Mouse (Mus musculus) heart, embryonic 15.5 days (tissue): ENCODE measurements around the gene Coro2b. TPM values are rescaled to one million over a fixed set of nuclear protein-coding genes. Genes with fewer than 3 reads are reported as not detected.
"Not testable (repeated sequence)": the region's sequence is repeated elsewhere in the genome, so short reads cannot be mapped to it uniquely, and the experiment has no call there.

Source experiments
- ATAC-seq: fragments of 200-750 bp; cut with Nextera tagmentation; replicated peaks from 2 replicates; pipeline ENCODE4 v1.8.0; 2017; ENCODE audit warnings: low read depth, moderate TSS enrichment; ENCODE audit not compliant: insufficient number of reproducible peaks, insufficient read depth, low FRiP score
- H3K27ac ChIP-seq: fragments of 300-500 bp; sonication (generic); 2 replicates; pipeline ENCODE4 v1.5.1; 2015; ENCODE audit warnings: mild to moderate bottlenecking, inconsistent platforms
- H3K27me3 ChIP-seq: fragments of 300-500 bp; sonication (generic); 2 replicates; pipeline ENCODE4 v1.6.1; 2015; ENCODE audit warnings: inconsistent platforms
- H3K36me3 ChIP-seq: fragments of 300-500 bp; sonication (generic); 2 replicates; pipeline ENCODE4 v1.6.1; 2015; ENCODE audit warnings: mild to moderate bottlenecking, inconsistent platforms
- H3K4me1 ChIP-seq: fragments of 300-500 bp; sonication (generic); replicated peaks from 2 replicates; pipeline ENCODE4 v1.6.1; 2015; ENCODE audit warnings: inconsistent platforms
- H3K4me2 ChIP-seq: fragments of 300-500 bp; sonication (generic); 2 replicates; pipeline ENCODE4 v1.6.1; 2015; ENCODE audit warnings: inconsistent platforms, mild to moderate bottlenecking, moderate library complexity
- H3K4me3 ChIP-seq: fragments of 300-500 bp; sonication (generic); 2 replicates; pipeline ENCODE4 v1.5.1; 2015; ENCODE audit warnings: mild to moderate bottlenecking, inconsistent platforms
- H3K9ac ChIP-seq: fragments of 300-500 bp; sonication (generic); 2 replicates; pipeline ENCODE4 v1.6.1; 2015; ENCODE audit warnings: mild to moderate bottlenecking, inconsistent platforms
- H3K9me3 ChIP-seq: fragments of 300-500 bp; sonication (generic); replicated peaks from 2 replicates; pipeline ENCODE4 v1.6.1; 2016; ENCODE audit warnings: inconsistent platforms
- WGBS: fragments of 180-500 bp; shearing (Covaris S2); methylation state at CpG from one replicate; pipeline ENCODE4 v1.1.7; 2015; ENCODE audit warnings: mixed read lengths; 5-methylcytosine and 5-hydroxymethylcytosine counted together
- polyA plus RNA-seq: library from polyadenylated mRNA; unstranded; fragments of >200 nt; fragmentation: Nextera tagmentation; extraction: Ambion mirVana; gene quantifications from 2 replicates; pipeline ENCODE4 v1.2.1, GENCODE M21; 2015

Gene Coro2b
- polyA plus RNA-seq, 1 experiment from 2014 or later: 5.7 TPM

DNA sequence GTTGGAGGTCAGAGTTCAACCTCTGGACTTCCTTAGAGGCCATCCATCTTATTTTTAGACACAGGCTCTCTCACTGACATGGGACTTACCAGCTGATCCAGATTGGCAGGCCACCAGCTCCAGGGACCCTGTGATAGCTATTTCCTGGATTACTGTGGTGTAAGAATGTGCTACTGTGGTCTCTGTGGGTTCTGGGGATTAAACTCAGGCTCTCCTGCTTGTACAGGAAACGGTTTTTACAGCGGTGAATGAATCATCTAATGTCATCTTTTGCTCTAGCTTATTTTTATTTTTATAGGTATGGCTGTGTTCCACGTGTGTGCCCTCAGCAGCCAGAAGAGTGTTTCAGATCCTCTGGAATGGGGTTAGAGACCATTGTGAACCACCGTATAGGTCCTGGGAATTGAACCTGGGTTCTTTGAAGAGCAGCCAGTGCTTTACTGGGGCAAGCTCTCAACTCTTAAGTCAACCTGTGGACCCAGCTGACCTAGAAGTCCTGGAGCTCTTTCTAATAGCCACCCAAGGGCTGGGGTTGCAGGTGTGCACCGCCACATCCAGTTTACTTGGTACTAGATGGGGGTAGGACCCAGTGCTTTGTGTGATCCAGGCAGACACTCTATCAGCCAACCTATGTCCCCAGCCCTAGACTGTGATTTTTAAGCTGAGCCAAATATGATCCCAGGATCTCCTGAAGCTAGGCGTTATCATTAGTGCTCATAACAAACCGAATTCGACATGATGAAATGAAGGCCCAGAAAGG is 81.5 kb downstream of the Coro2b start:
- Histone ChIP-seq H3K9ac (no peak overlapping the region), H3K4me3 (no peak overlapping the region), H3K4me1 (peaks cover 61% of the 10 kb centered on the region), H3K9me3 (no peaks in the 10 kb centered on the region), H3K27me3 (no peaks in the 10 kb centered on the region), H3K4me2 (peak overlapping the region; percentile 37; the same call in 1 of the 2 replicates), H3K36me3 (no peaks in the 10 kb centered on the region), H3K27ac (peak overlapping the region; percentile 87)
- WGBS: 54% methylated on average over 8 of the region's 8 CpGs
- ATAC-seq: 0 out of 2 replicates have a peak, but pooled peaks have one; percentile 29

DNA sequence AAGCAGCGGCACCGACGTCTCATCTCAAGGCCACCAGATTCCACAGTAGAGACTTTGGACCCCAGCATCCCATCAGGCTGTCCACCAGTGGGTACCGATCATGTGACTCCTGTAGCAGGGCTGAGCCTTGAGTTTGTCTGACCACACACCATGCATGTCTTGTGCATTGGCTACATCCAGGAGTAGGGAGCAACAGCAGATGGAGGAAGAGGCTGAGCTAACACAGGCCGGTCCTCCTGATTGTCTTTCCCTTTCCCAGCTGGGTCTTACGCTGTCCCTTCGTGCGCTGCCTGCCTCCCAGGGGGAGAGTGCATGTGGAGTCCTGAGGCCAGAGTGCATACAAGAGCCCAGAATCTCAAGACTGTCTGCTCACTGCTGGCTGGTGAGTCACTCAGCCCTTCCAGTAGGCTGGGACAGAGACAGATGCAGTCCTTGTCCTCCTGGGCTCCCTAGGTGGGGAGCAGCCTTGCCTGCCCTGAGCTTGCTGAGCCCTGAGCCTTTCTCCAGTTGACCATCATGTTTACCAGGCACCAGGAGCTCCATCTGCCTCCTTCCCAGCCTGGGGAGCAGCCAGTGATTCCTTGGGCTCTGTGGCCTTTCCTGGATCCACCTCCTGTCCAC is 84.4 kb downstream of the Coro2b start:
- Histone ChIP-seq H3K4me1 (peaks cover 58% of the 10 kb centered on the region), H3K4me3 (no peak overlapping the region), H3K27ac (peak overlapping the region; percentile 79), H3K4me2 (no peak overlapping the region), H3K36me3 (no peaks in the 10 kb centered on the region), H3K9me3 (no peaks in the 10 kb centered on the region), H3K9ac (no peak overlapping the region), H3K27me3 (no peaks in the 10 kb centered on the region)
- no peak for ATAC-seq
- 77% methylated on average over 8 of the region's 8 CpGs for WGBS

DNA sequence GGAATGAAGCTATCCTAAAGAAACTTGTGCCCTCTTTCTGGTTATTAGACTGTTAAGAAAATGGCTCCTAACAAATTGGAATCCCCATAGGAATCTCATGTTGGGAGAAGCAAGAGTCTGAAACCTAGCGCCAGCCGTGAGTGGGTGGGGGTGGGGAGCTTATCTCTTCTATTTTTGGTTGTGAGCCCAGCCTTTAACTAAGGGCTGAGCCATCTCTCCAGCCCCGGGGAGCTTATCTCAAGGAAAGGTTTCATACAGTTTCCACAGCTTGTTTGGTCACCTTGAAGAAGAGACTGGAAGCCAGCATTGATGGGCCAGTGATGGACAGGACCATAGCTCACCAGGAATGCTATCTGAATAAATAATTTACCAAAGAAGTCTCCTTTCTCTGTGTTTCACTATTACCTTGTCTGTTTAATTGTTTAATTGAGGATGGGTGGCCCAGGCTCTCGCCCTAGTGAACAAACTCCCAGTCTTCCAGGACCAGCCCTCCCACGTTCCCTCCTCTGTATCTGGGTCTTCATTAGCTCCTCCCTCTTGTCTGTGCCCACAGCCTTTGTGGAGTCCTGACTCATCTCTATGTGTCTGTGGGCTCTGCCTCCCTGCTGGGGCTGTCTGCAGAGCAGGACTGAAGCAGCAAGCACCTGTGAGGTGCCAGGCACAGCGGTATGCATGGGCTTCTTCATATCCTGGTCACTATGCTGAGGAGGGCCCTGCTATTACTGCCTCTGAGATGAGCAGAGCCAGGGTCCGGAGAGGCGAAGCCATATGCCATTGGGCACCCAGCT is 85.1 kb downstream of the Coro2b start:
- Histone ChIP-seq H3K36me3 (no peaks in the 10 kb centered on the region), H3K4me2 (no peak overlapping the region), H3K9me3 (no peaks in the 10 kb centered on the region), H3K9ac (peak overlapping the region; percentile 34; the same call in 1 of the 2 replicates), H3K27me3 (no peaks in the 10 kb centered on the region), H3K27ac (peak overlapping the region; percentile 79), H3K4me1 (peaks cover 57% of the 10 kb centered on the region), H3K4me3 (no peak overlapping the region)
- peak; percentile 48 for ATAC-seq
- WGBS: 43% methylated on average over 8 of the region's 8 CpGs

GRCm38 (mm10) chr9:62450862-62451261 is 86.0 kb downstream of the Coro2b start:
- WGBS: 68% methylated on average over 7 of the region's 7 CpGs

GRCm38 (mm10) chr9:62450355-62450754 is 86.5 kb downstream of the Coro2b start:
- WGBS: 64% methylated on average over 6 of the region's 6 CpGs
- Histone ChIP-seq H3K9ac (no peak overlapping the region), H3K27ac (peak overlapping the region; percentile 79)

More at GRCm38 (mm10) chr9:62450862-62451261, 86.0 kb downstream of the Coro2b start:
- H3K4me3 ChIP-seq: no peak overlapping the region
- no peak for ATAC-seq
- peak overlapping the region; percentile 34 for H3K9ac ChIP-seq
- no peak overlapping the region for H3K4me2 ChIP-seq
- H3K9me3 ChIP-seq: no peaks in the 10 kb centered on the region
- no peaks in the 10 kb centered on the region for H3K36me3 ChIP-seq
- no peaks in the 10 kb centered on the region for H3K27me3 ChIP-seq
- peaks cover 50% of the 10 kb centered on the region for H3K4me1 ChIP-seq
- H3K27ac ChIP-seq: peak overlapping the region; percentile 79

GRCm38 (mm10) chr9:62447337-62447736 is 89.5 kb downstream of the Coro2b start:
- not testable (repeated sequence) for H3K9ac ChIP-seq, H3K9me3 ChIP-seq, H3K27me3 ChIP-seq, ATAC-seq, H3K4me3 ChIP-seq, H3K36me3 ChIP-seq, H3K27ac ChIP-seq, H3K4me2 ChIP-seq
- 93% methylated on average over 7 of the region's 10 CpGs for WGBS
- H3K4me1 ChIP-seq: peaks cover 23% of the 10 kb centered on the region

More at GRCm38 (mm10) chr9:62450355-62450754, 86.5 kb downstream of the Coro2b start:
- H3K4me2 ChIP-seq: no peak overlapping the region
- H3K9me3 ChIP-seq: no peaks in the 10 kb centered on the region
- H3K27me3 ChIP-seq: no peaks in the 10 kb centered on the region
- no peak overlapping the region for H3K4me3 ChIP-seq
- peaks cover 45% of the 10 kb centered on the region for H3K4me1 ChIP-seq
- no peak for ATAC-seq
- no peaks in the 10 kb centered on the region for H3K36me3 ChIP-seq

GRCm38 (mm10) chr9:62438755-62439101 is 98.1 kb downstream of the Coro2b start:
- Histone ChIP-seq H3K4me2 (no peak overlapping the region), H3K4me3 (no peak overlapping the region), H3K27me3 (no peaks in the 10 kb centered on the region), H3K9ac (0 out of 2 replicates have a peak overlapping the region, but pooled peaks have one; percentile 6), H3K36me3 (no peaks in the 10 kb centered on the region), H3K9me3 (no peaks in the 10 kb centered on the region), H3K27ac (peak overlapping the region; percentile 94), H3K4me1 (peaks cover 39% of the 10 kb centered on the region)
- peak; percentile 69 for ATAC-seq
- 25% methylated on average over 3 of the region's 3 CpGs for WGBS

- WGBS: 65% methylated on average over 5 of the region's 5 CpGs
- Histone ChIP-seq H3K4me2 (no peak overlapping the region), H3K36me3 (no peaks in the 10 kb centered on the region), H3K4me3 (no peak overlapping the region), H3K9ac (0 out of 2 replicates have a peak overlapping the region, but pooled peaks have one; percentile 6), H3K27ac (peak overlapping the region; percentile 94), H3K9me3 (no peaks in the 10 kb centered on the region), H3K4me1 (peaks cover 39% of the 10 kb centered on the region), H3K27me3 (no peaks in the 10 kb centered on the region)
- no peak for ATAC-seq
These were observed 98.6 kb downstream of the Coro2b start for GRCm38 (mm10) chr9:62438085-62438754.

DNA sequence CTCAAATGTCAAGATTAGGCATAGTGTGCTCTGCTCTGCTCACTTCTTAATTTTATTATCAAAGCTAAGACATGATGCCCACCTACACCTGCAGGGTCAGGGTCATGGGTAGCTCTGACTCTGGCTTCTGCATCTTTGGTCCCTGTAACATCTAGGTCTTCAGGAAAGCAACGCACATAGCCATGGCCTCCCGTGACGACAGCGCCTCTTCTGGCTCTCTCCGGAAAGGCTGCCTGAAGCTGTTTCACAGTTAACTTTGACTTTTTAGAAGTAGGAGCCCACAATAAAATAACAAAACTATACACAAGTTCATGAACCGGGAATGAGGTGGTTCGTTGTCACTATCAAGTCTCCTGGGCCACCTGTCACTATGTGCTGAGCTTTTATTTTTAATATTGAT is 99.4 kb downstream of the Coro2b start:
- WGBS: 89% methylated on average over 7 of the region's 7 CpGs

DNA sequence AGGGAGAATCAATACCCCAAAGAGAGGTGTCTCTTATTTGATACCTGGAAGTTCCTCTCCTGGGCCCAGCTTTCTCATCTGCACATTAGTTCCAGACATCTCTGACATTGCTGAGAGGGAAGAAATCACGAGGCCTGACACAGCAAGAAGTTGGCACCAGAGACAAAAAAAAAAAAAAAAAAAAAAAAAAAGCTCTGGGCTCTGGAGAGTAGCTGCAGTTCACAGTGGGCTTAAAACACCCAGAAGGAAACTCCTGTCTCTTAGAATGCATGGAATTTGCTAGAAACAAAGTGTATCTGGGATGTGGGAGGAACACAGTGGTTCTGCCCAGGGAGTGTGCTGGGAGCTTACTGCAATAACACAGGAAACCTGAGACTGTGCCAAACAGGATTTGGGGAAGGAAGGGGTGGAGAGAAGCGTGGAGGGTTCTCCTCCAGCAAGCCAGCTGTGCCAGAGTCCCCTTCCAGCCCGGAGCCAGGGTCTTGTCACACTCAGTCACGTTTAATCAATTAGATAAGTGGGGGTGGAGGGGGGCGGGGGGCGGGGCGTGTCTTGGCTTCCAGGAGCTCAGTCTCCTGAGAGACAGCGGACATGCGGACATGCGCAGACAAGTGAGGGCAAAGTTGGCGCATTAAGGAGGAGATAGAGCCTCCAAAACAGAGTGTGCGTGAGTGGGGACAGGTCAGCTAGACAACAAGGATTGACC is 101.1 kb downstream of the Coro2b start:
- H3K27ac ChIP-seq: peak overlapping the region; percentile 92
- H3K4me1 ChIP-seq: peaks cover 47% of the 10 kb centered on the region
- H3K9ac ChIP-seq: no peak overlapping the region
- H3K36me3 ChIP-seq: no peaks in the 10 kb centered on the region
- ATAC-seq: peak; percentile 91
- 5% methylated on average over 12 of the region's 12 CpGs for WGBS
- peak overlapping the region; percentile 21 for H3K4me2 ChIP-seq
- no peaks in the 10 kb centered on the region for H3K27me3 ChIP-seq
- no peak overlapping the region for H3K4me3 ChIP-seq
- no peaks in the 10 kb centered on the region for H3K9me3 ChIP-seq

More for the DNA sequence above, 99.4 kb downstream of the Coro2b start:
- no peak for ATAC-seq
- H3K4me1 ChIP-seq: peaks cover 45% of the 10 kb centered on the region
- no peak overlapping the region for H3K9ac ChIP-seq
- H3K36me3 ChIP-seq: no peaks in the 10 kb centered on the region
- H3K27me3 ChIP-seq: no peaks in the 10 kb centered on the region
- no peak overlapping the region for H3K4me2 ChIP-seq
- no peaks in the 10 kb centered on the region for H3K9me3 ChIP-seq
- H3K4me3 ChIP-seq: no peak overlapping the region
- H3K27ac ChIP-seq: peak overlapping the region; percentile 94
